Mouse (Mus musculus): ENCODE data around the gene Spata32. TPM values are rescaled to one million over a fixed set of nuclear protein-coding genes. Genes with fewer than 3 reads are reported as not detected.

Gene Spata32
- polyA plus RNA-seq, 1 experiment from 2014 or later, result 1.2 TPM

- no peaks in the 10 kb centered on the region for H3K36me3 ChIP-seq (ENCODE audit: control insufficient read depth, insufficient read depth, low read length)
- H3K4me2 ChIP-seq (ENCODE audit: low read length), result peak overlapping the region; percentile 76
- H3K4me3 ChIP-seq (ENCODE audit: low read depth, low read length), result peak overlapping the region; percentile 73
- 37% methylated on average over 9 of the region's 9 CpGs for WGBS
- H3K9me3 ChIP-seq (replicated peaks; ENCODE audit: control insufficient read depth, low read length, poor library complexity, severe bottlenecking), result no peaks in the 10 kb centered on the region
- H3K4me1 ChIP-seq (ENCODE audit: control insufficient read depth, insufficient read depth, low read length), result peaks cover 32% of the 10 kb centered on the region
- H3K9ac ChIP-seq (ENCODE audit: low read depth, low read length), result peak overlapping the region; percentile 86
- H3K27me3 ChIP-seq (ENCODE audit: control insufficient read depth, insufficient read depth, low read depth, low read length), result no peaks in the 10 kb centered on the region
- ATAC-seq, result no peak
- no peak overlapping the region for H3K27ac ChIP-seq (ENCODE audit: low read length)
Measured at GRCm38 (mm10) chr11:103171703-103172391, 46.4 kb downstream of the Spata32 start.

- WGBS, result 2% methylated on average over 23 of the region's 23 CpGs
- H3K27me3 ChIP-seq (ENCODE audit: control insufficient read depth, insufficient read depth, low read depth, low read length), result no peaks in the 10 kb centered on the region
- peaks cover 32% of the 10 kb centered on the region for H3K4me1 ChIP-seq (ENCODE audit: control insufficient read depth, insufficient read depth, low read length)
- no peaks in the 10 kb centered on the region for H3K36me3 ChIP-seq (ENCODE audit: control insufficient read depth, insufficient read depth, low read length)
- H3K9me3 ChIP-seq (replicated peaks; ENCODE audit: control insufficient read depth, low read length, poor library complexity, severe bottlenecking), result no peaks in the 10 kb centered on the region
- H3K27ac ChIP-seq (ENCODE audit: low read length), result peak overlapping the region; percentile 71
- no peak; the same call in 1 of the 2 replicates for ATAC-seq
- H3K4me2 ChIP-seq (ENCODE audit: low read length), result peak overlapping the region; percentile 76
- H3K4me3 ChIP-seq (ENCODE audit: low read depth, low read length), result peak overlapping the region; percentile 73
- H3K9ac ChIP-seq (ENCODE audit: low read depth, low read length), result peak overlapping the region; percentile 86
Measured at GRCm38 (mm10) chr11:103171286-103171620, 47.0 kb downstream of the Spata32 start.

DNA sequence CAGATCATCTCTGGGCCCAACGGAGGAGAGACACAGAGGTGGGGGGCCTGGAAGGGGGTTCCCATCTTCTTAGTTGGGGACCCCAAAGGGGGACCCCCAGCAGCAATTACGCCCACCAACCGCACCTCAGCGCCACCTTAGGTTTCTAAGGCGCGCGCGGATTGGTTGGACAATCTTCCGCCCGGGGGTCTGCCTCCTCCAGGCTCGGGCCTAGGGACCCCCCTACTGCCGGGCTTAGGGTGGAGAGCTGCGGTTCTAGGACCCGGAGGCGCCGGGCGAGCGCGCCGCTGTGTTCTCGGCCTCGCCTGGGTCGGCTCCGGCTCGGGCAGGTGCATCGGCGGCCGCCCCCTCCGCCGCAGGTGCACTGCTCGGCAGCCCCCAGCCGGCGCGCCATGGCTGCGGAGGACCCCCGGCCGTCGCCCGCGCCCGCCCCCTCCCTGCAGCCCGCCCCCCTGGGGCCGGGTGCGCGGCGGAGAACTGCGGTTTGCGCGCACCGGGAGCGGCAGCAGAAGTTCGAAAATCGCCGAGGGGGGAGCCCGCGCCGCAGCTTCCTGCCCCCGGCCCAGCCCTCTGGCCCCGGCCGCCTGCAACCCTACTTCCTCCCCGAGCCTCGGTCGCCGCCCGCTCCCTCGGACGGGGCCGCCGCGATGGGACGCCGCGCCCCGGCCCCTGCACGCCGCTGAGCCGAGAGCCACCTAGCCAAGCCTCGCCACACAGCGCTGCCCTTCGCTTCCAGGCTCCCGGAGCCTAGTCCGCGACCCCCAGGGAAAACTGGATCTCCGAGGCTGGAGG, 47.5 kb downstream of the Spata32 start, which contains the start of gene Fmnl1:
TSS of gene Fmnl1 (plus strand) at position 614 of the 792 bp plus-strand sequence.
- WGBS, result under 1% methylated on average over 61 of the region's 84 CpGs
- peak; percentile 84 for ATAC-seq
- H3K4me3 ChIP-seq (ENCODE audit: low read depth, low read length), result peak within 1 kb of the TSS; percentile 73
- peak within 1 kb of the TSS; percentile 76 for H3K4me2 ChIP-seq (ENCODE audit: low read length)
- peaks cover 32% of the 10 kb centered on the region for H3K4me1 ChIP-seq (ENCODE audit: control insufficient read depth, insufficient read depth, low read length)
- H3K27ac ChIP-seq (ENCODE audit: low read length), result peak within 1 kb of the TSS; percentile 71
- no peaks in the 10 kb centered on the region for H3K9me3 ChIP-seq (replicated peaks; ENCODE audit: control insufficient read depth, low read length, poor library complexity, severe bottlenecking)
- H3K9ac ChIP-seq (ENCODE audit: low read depth, low read length), result peak within 1 kb of the TSS; percentile 86
- no peaks in the 10 kb centered on the region for H3K36me3 ChIP-seq (ENCODE audit: control insufficient read depth, insufficient read depth, low read length)
- H3K27me3 ChIP-seq (ENCODE audit: control insufficient read depth, insufficient read depth, low read depth, low read length), result no peaks in the 10 kb centered on the region

- H3K4me1 ChIP-seq (ENCODE audit: control insufficient read depth, insufficient read depth, low read length), result peaks cover 32% of the 10 kb centered on the region
- H3K36me3 ChIP-seq (ENCODE audit: control insufficient read depth, insufficient read depth, low read length), result no peaks in the 10 kb centered on the region
- H3K27me3 ChIP-seq (ENCODE audit: control insufficient read depth, insufficient read depth, low read depth, low read length), result no peaks in the 10 kb centered on the region
- H3K9me3 ChIP-seq (replicated peaks; ENCODE audit: control insufficient read depth, low read length, poor library complexity, severe bottlenecking), result no peaks in the 10 kb centered on the region
- peak overlapping the region; percentile 71 for H3K27ac ChIP-seq (ENCODE audit: low read length)
- peak; percentile 3; the same call in 1 of the 2 replicates for ATAC-seq
- WGBS, result 49% methylated on average over 3 of the region's 3 CpGs
- H3K4me3 ChIP-seq (ENCODE audit: low read depth, low read length), result peak overlapping the region; percentile 73
- peak overlapping the region; percentile 76 for H3K4me2 ChIP-seq (ENCODE audit: low read length)
- peak overlapping the region; percentile 86 for H3K9ac ChIP-seq (ENCODE audit: low read depth, low read length)
Measured at GRCm38 (mm10) chr11:103170111-103170493, 48.1 kb downstream of the Spata32 start.

- Histone ChIP-seq H3K4me3 (ENCODE audit: low read depth, low read length) (peak overlapping the region; percentile 73), H3K27ac (ENCODE audit: low read length) (peak overlapping the region; percentile 71; the same call in 1 of the 2 replicates), H3K36me3 (ENCODE audit: control insufficient read depth, insufficient read depth, low read length) (no peaks in the 10 kb centered on the region), H3K9ac (ENCODE audit: low read depth, low read length) (peak overlapping the region; percentile 86), H3K9me3 (replicated peaks; ENCODE audit: control insufficient read depth, low read length, poor library complexity, severe bottlenecking) (no peaks in the 10 kb centered on the region), H3K27me3 (ENCODE audit: control insufficient read depth, insufficient read depth, low read depth, low read length) (no peaks in the 10 kb centered on the region), H3K4me2 (ENCODE audit: low read length) (peak overlapping the region; percentile 76), H3K4me1 (ENCODE audit: control insufficient read depth, insufficient read depth, low read length) (peaks cover 32% of the 10 kb centered on the region)
- 89% methylated on average over 5 of the region's 5 CpGs for WGBS
- no peak for ATAC-seq
Measured at GRCm38 (mm10) chr11:103169664-103170063, 48.6 kb downstream of the Spata32 start.

DNA sequence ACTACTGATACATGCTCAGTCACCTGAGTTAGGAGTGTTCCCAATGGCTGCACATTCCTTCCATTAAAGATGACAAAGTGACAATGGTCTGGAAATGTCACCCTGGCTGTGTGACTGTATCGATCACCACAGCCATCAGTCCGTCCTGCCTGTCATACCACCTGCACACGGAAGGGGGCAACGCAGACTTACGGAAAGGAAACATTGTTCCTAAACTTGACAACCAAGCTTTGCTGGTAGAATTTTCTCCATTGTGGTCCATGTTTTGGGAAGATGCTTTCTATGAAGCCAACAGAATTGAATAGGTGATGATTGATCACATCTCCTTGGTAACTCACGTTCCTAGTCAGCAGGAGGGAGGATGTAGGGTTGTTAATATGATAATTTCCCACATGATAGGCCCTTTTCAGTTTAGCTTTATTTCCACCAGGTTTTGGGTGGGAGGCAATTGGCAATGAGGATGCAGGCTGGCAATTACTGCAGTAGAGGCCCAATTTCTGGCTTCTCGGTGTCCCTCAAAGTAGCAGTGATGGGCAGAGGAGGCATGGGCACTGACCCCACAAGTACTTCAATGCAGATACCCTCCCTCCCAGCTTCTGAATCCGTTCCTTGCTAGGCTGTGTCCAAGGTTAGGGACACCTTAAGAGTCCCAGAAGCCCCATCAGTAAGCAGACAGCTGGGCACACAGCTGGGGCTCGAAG, 49.4 kb downstream of the Spata32 start:
- no peak for ATAC-seq
- peak overlapping the region; percentile 76; the same call in 1 of the 2 replicates for H3K4me2 ChIP-seq (ENCODE audit: low read length)
- peak overlapping the region; percentile 23; the same call in 1 of the 2 replicates for H3K27ac ChIP-seq (ENCODE audit: low read length)
- peaks cover 30% of the 10 kb centered on the region for H3K4me1 ChIP-seq (ENCODE audit: control insufficient read depth, insufficient read depth, low read length)
- H3K36me3 ChIP-seq (ENCODE audit: control insufficient read depth, insufficient read depth, low read length), result no peaks in the 10 kb centered on the region
- 28% methylated on average over 9 of the region's 9 CpGs for WGBS
- H3K27me3 ChIP-seq (ENCODE audit: control insufficient read depth, insufficient read depth, low read depth, low read length), result no peaks in the 10 kb centered on the region
- H3K4me3 ChIP-seq (ENCODE audit: low read depth, low read length), result no peak overlapping the region
- no peak overlapping the region for H3K9ac ChIP-seq (ENCODE audit: low read depth, low read length)
- H3K9me3 ChIP-seq (replicated peaks; ENCODE audit: control insufficient read depth, low read length, poor library complexity, severe bottlenecking), result no peaks in the 10 kb centered on the region

- Histone ChIP-seq H3K27ac (ENCODE audit: low read length) (no peak overlapping the region), H3K36me3 (ENCODE audit: control insufficient read depth, insufficient read depth, low read length) (no peaks in the 10 kb centered on the region), H3K4me3 (ENCODE audit: low read depth, low read length) (no peak overlapping the region), H3K9me3 (replicated peaks; ENCODE audit: control insufficient read depth, low read length, poor library complexity, severe bottlenecking) (no peaks in the 10 kb centered on the region), H3K4me1 (ENCODE audit: control insufficient read depth, insufficient read depth, low read length) (peaks cover 5% of the 10 kb centered on the region), H3K4me2 (ENCODE audit: low read length) (no peak overlapping the region), H3K27me3 (ENCODE audit: control insufficient read depth, insufficient read depth, low read depth, low read length) (no peaks in the 10 kb centered on the region), H3K9ac (ENCODE audit: low read depth, low read length) (no peak overlapping the region)
- no peak for ATAC-seq
- 37% methylated on average over 10 of the region's 10 CpGs for WGBS
Measured at GRCm38 (mm10) chr11:103164391-103164790, 53.8 kb downstream of the Spata32 start.

GRCm38 (mm10) chr11:103162132-103162531, 56.1 kb downstream of the Spata32 start:
- no peak overlapping the region for H3K4me2 ChIP-seq (ENCODE audit: low read length)
- 92% methylated on average over 5 of the region's 5 CpGs for WGBS
- H3K9ac ChIP-seq (ENCODE audit: low read depth, low read length), result no peak overlapping the region
- H3K4me3 ChIP-seq (ENCODE audit: low read depth, low read length), result no peak overlapping the region
- no peaks in the 10 kb centered on the region for H3K36me3 ChIP-seq (ENCODE audit: control insufficient read depth, insufficient read depth, low read length)
- no peaks in the 10 kb centered on the region for H3K27me3 ChIP-seq (ENCODE audit: control insufficient read depth, insufficient read depth, low read depth, low read length)
- ATAC-seq, result no peak
- H3K27ac ChIP-seq (ENCODE audit: low read length), result no peak overlapping the region
- H3K9me3 ChIP-seq (replicated peaks; ENCODE audit: control insufficient read depth, low read length, poor library complexity, severe bottlenecking), result no peaks in the 10 kb centered on the region
- peaks cover 7% of the 10 kb centered on the region; the same call in 1 of the 2 replicates for H3K4me1 ChIP-seq (ENCODE audit: control insufficient read depth, insufficient read depth, low read length)

Measured in midbrain, embryonic 16.5 days (tissue).